Mouse (Mus musculus) ES-Bruce4 (cell line): ENCODE data around the gene Atg3. TPM values are rescaled to one million over a fixed set of nuclear protein-coding genes. Genes with fewer than 3 reads are reported as not detected.

ENCODE experiments used
- H3K27ac ChIP-seq: 2 replicates; pipeline ENCODE4 v1.5.1; 2012; ENCODE audit warnings: low read length, inconsistent platforms; ENCODE audit not compliant: insufficient read depth
- H3K27me3 ChIP-seq: 2 replicates; pipeline ENCODE4 v1.6.1; 2012; ENCODE audit warnings: mild to moderate bottlenecking, low read length, inconsistent platforms; ENCODE audit not compliant: control insufficient read depth, poor library complexity, insufficient read depth, severe bottlenecking
- H3K36me3 ChIP-seq: 2 replicates; pipeline ENCODE4 v1.6.1; 2012; ENCODE audit warnings: inconsistent platforms, mild to moderate bottlenecking, low read length, moderate library complexity; ENCODE audit not compliant: control insufficient read depth, poor library complexity, insufficient read depth, severe bottlenecking
- H3K4me1 ChIP-seq: one replicate; pipeline ENCODE4 v1.8.1; 2011; ENCODE audit warnings: low read length; ENCODE audit not compliant: control insufficient read depth, insufficient read depth
- H3K4me3 ChIP-seq: 2 replicates; pipeline ENCODE4 v1.5.1; 2011; ENCODE audit warnings: low read depth, mild to moderate bottlenecking, low read length
- H3K9ac ChIP-seq: 2 replicates; pipeline ENCODE4 v1.6.1; 2012; ENCODE audit warnings: low read depth, mild to moderate bottlenecking, inconsistent platforms; ENCODE audit not compliant: poor library complexity, severe bottlenecking
- H3K9me3 ChIP-seq: replicated peaks from 2 replicates; pipeline ENCODE4 v1.6.1; 2012; ENCODE audit warnings: mild to moderate bottlenecking, low read length, inconsistent platforms; ENCODE audit not compliant: control insufficient read depth, poor library complexity, insufficient read depth, severe bottlenecking
- CTCF ChIP-seq: IDR thresholded peaks from one replicate; pipeline ENCODE4 v1.8.1; 2011; ENCODE audit warnings: low read depth, low read length
- EP300 ChIP-seq: IDR thresholded peaks from 2 replicates; pipeline ENCODE4 v1.6.1; 2011; ENCODE audit warnings: low read depth, low read length; ENCODE audit not compliant: insufficient read depth
- POLR2A ChIP-seq: IDR thresholded peaks from one replicate; pipeline ENCODE4 v1.8.1; 2011; ENCODE audit warnings: low read length; ENCODE audit not compliant: insufficient read depth
- polyA plus RNA-seq: library from polyadenylated mRNA; stranded (reverse); fragments of >200 nt; gene quantifications from 2 replicates; pipeline ENCODE4 v1.2.4, GENCODE M21; 2011; ENCODE audit warnings: low read depth; ENCODE audit not compliant: missing spikeins, insufficient read depth, insufficient read length

Gene Atg3
- polyA plus RNA-seq, 1 experiment = 32.1 TPM

GRCm38 (mm10) chr16:45222771-45223170 lies 64.2 kb downstream of the Atg3 start:
- no peak overlapping the region for H3K27ac ChIP-seq
- no peaks in the 10 kb centered on the region for H3K36me3 ChIP-seq
- H3K27me3 ChIP-seq = no peaks in the 10 kb centered on the region
- no peaks in the 10 kb centered on the region for H3K4me1 ChIP-seq
- TF ChIP-seq POLR2A (no peak), EP300 (no peak), CTCF (no peak)
- H3K9me3 ChIP-seq = no peaks in the 10 kb centered on the region
- no peak overlapping the region for H3K4me3 ChIP-seq
- no peak overlapping the region for H3K9ac ChIP-seq

- H3K36me3 ChIP-seq = no peaks in the 10 kb centered on the region
- H3K9ac ChIP-seq = no peak within 1 kb of the TSS
- H3K9me3 ChIP-seq = no peaks in the 10 kb centered on the region
- no peak within 1 kb of the TSS for H3K27ac ChIP-seq
- no peak within 1 kb of the TSS for H3K4me3 ChIP-seq
- no peaks in the 10 kb centered on the region for H3K4me1 ChIP-seq
- no peaks in the 10 kb centered on the region for H3K27me3 ChIP-seq
- TF ChIP-seq POLR2A (no peak), CTCF (no peak)
These were observed 65.2 kb downstream of the Atg3 start, which contains the start of gene Btla for GRCm38 (mm10) chr16:45223648-45224388. Btla (plus strand) TSS chr16:45224315.

GRCm38 (mm10) chr16:45224431-45225008 lies 65.9 kb downstream of the Atg3 start:
- no peak for TF ChIP-seq CTCF
- no peak for TF ChIP-seq POLR2A
- no peak for TF ChIP-seq EP300
- H3K9ac ChIP-seq = no peak overlapping the region
- no peak overlapping the region for H3K4me3 ChIP-seq
- H3K27me3 ChIP-seq = no peaks in the 10 kb centered on the region
- H3K9me3 ChIP-seq = no peaks in the 10 kb centered on the region
- no peaks in the 10 kb centered on the region for H3K4me1 ChIP-seq
- no peaks in the 10 kb centered on the region for H3K36me3 ChIP-seq
- no peak overlapping the region for H3K27ac ChIP-seq

- no peaks in the 10 kb centered on the region for H3K36me3 ChIP-seq
- H3K27me3 ChIP-seq = no peaks in the 10 kb centered on the region
- H3K4me1 ChIP-seq = no peaks in the 10 kb centered on the region
- H3K9me3 ChIP-seq = no peaks in the 10 kb centered on the region
- TF ChIP-seq CTCF (no peak), POLR2A (no peak), EP300 (no peak)
- H3K27ac ChIP-seq = no peak overlapping the region
- no peak overlapping the region for H3K4me3 ChIP-seq
- H3K9ac ChIP-seq = no peak overlapping the region
These were observed 68.4 kb downstream of the Atg3 start for GRCm38 (mm10) chr16:45227002-45227401.

GRCm38 (mm10) chr16:45231296-45231695 lies 72.7 kb downstream of the Atg3 start:
- H3K9me3 ChIP-seq = no peaks in the 10 kb centered on the region
- TF ChIP-seq POLR2A (no peak), CTCF (no peak), EP300 (no peak)
- no peak overlapping the region for H3K27ac ChIP-seq
- H3K4me1 ChIP-seq = no peaks in the 10 kb centered on the region
- H3K27me3 ChIP-seq = no peaks in the 10 kb centered on the region
- H3K4me3 ChIP-seq = no peak overlapping the region
- H3K36me3 ChIP-seq = no peaks in the 10 kb centered on the region
- H3K9ac ChIP-seq = no peak overlapping the region

GRCm38 (mm10) chr16:45233007-45233406 lies 74.4 kb downstream of the Atg3 start:
- Histone ChIP-seq H3K4me1 (no peaks in the 10 kb centered on the region), H3K9ac (no peak overlapping the region), H3K27me3 (no peaks in the 10 kb centered on the region), H3K9me3 (no peaks in the 10 kb centered on the region), H3K4me3 (no peak overlapping the region), H3K27ac (no peak overlapping the region), H3K36me3 (no peaks in the 10 kb centered on the region)
- TF ChIP-seq CTCF (no peak), EP300 (no peak), POLR2A (no peak)

Other genes starting within 250 kb of the Atg3 start
- not detected in 2 replicates for gene Cd200r3, start 215.1 kb upstream of the Atg3 start, polyA plus RNA-seq
- 6.4 and 11.3 TPM in 2 replicates for gene Ccdc80, start 65.4 kb upstream of the Atg3 start, polyA plus RNA-seq
- 20.2 and 27.2 TPM in 2 replicates for gene Slc35a5, start 79 bp upstream of the Atg3 start, polyA plus RNA-seq
- gene Btla, start 65.5 kb downstream of the Atg3 start, polyA plus RNA-seq = not detected in 2 replicates